ENCODE assay signal across 11 mouse cellular contexts in the genomic region with DNA sequence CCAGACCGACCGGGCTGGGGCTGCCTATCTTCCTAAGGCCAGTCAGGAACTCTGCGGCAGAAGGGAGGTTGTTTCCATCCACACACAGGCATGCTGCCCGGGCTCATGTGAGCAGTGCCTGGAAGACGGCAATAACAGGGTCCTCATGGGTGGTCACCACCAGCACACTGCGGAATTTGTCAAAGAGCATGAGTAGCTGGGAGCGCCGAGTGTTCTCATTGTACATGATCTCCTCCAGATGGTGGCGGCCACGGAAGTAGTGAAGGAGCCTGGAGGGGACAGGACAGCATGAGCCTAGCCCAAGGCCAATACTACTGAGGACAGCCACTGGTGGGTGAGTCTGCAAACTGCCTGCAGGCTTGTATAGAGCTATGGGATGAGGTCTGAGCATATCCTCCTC. TPM values are rescaled to one million over a fixed set of nuclear protein-coding genes. Genes with fewer than 3 reads are reported as not detected.
DNase-seq lines count a peak whose midpoint lies in the region; ATAC-seq and TF ChIP-seq lines count a peak whose summit lies in the region.
"Had no signal": no experiment of that assay in that cellular context is flagged by ENCODE, and none has a peak within 500 bp of the region (broad histone marks: within the 10 kb centered on the region; RNA-seq: fewer than 3 reads in every experiment).

No protein-coding gene starts in this region.

- no peak for DNase-seq in hindbrain, embryonic 10.5 days (ENCODE audit: low spot score)
- peak; percentile 39 for DNase-seq in lung, embryonic 14.5 days
- no peak for DNase-seq in lung, postnatal 36 days
- DNase-seq in cerebellum, adult 9-11 months, result peak; percentile 57
- DNase-seq in thymus, postnatal 14 days, result no peak
- DNase-seq: lung, adult 2 months had no signal

- 0 out of 2 replicates have a peak, but pooled peaks cover 4% of the 10 kb centered on the region for H3K4me1 ChIP-seq in hindbrain, embryonic 10.5 days (replicated peaks)
- H3K4me1 ChIP-seq in hindbrain, embryonic 13.5 days (replicated peaks), result peaks cover 46% of the 10 kb centered on the region
- peaks cover 9% of the 10 kb centered on the region for H3K4me1 ChIP-seq in lung, embryonic 14.5 days (ENCODE audit: insufficient read depth)
- peaks cover 18% of the 10 kb centered on the region for H3K4me1 ChIP-seq in intestine, embryonic 16.5 days (ENCODE audit: control insufficient read depth, insufficient read depth, low read length)
- H3K4me1 ChIP-seq: neural tube, embryonic 12.5 days had no signal

- TF ChIP-seq CTCF in lung, embryonic 14.5 days (IDR thresholded peaks at IDR 0.05; ENCODE audit: low read depth), result no peak

- no peak for ATAC-seq in hindbrain, embryonic 13.5 days (ENCODE audit: low FRiP score)
- ATAC-seq in lung, embryonic 14.5 days (ENCODE audit: insufficient read depth), result peak; percentile 15; the same call in 1 of the 2 replicates
- ATAC-seq in intestine, embryonic 16.5 days, result peak; percentile 40
- ATAC-seq: CD4-positive, CD25-positive, alpha-beta regulatory T cell, adult 4 months; midbrain, embryonic 13.5 days had no signal

- H3K9ac ChIP-seq in hindbrain, embryonic 13.5 days, result no peak overlapping the region
- no peak overlapping the region for H3K9ac ChIP-seq in lung, embryonic 14.5 days
- H3K9ac ChIP-seq in intestine, embryonic 16.5 days (ENCODE audit: low read depth, low read length), result no peak overlapping the region
- H3K9ac ChIP-seq: midbrain, embryonic 13.5 days; neural tube, embryonic 12.5 days had no signal

- no peaks in the 10 kb centered on the region for H3K9me3 ChIP-seq in hindbrain, embryonic 10.5 days
- no peaks in the 10 kb centered on the region for H3K9me3 ChIP-seq in hindbrain, embryonic 13.5 days
- no peaks in the 10 kb centered on the region for H3K9me3 ChIP-seq in lung, embryonic 14.5 days (ENCODE audit: low read depth, low read length)
- no peaks in the 10 kb centered on the region for H3K9me3 ChIP-seq in intestine, embryonic 16.5 days (ENCODE audit: control insufficient read depth, low read length)
- H3K9me3 ChIP-seq: midbrain, embryonic 13.5 days; neural tube, embryonic 12.5 days had no signal

- H3K27ac ChIP-seq in hindbrain, embryonic 10.5 days, result peak overlapping the region; percentile 35; the same call in 1 of the 2 replicates
- no peak overlapping the region for H3K27ac ChIP-seq in hindbrain, embryonic 13.5 days
- no peak overlapping the region for H3K27ac ChIP-seq in lung, embryonic 14.5 days (ENCODE audit: low read depth)
- H3K27ac ChIP-seq in intestine, embryonic 16.5 days (ENCODE audit: low read length), result no peak overlapping the region
- H3K27ac ChIP-seq: midbrain, embryonic 13.5 days; neural tube, embryonic 12.5 days had no signal

- peaks cover 100% of the 10 kb centered on the region for H3K36me3 ChIP-seq in hindbrain, embryonic 10.5 days
- H3K36me3 ChIP-seq in hindbrain, embryonic 13.5 days, result peaks cover 70% of the 10 kb centered on the region
- H3K36me3 ChIP-seq in lung, embryonic 14.5 days (ENCODE audit: insufficient read depth), result peaks cover 86% of the 10 kb centered on the region
- H3K36me3 ChIP-seq in intestine, embryonic 16.5 days (ENCODE audit: control insufficient read depth, insufficient read depth, low read length), result peaks cover 14% of the 10 kb centered on the region; the same call in 1 of the 2 replicates

- WGBS in hindbrain, embryonic 10.5 days, result 86% methylated on average over 10 of the region's 10 CpGs
- 80% methylated on average over 10 of the region's 10 CpGs for WGBS in hindbrain, embryonic 13.5 days
- WGBS in lung, embryonic 14.5 days, result 75% methylated on average over 10 of the region's 10 CpGs
- WGBS in intestine, embryonic 16.5 days, result 80% methylated on average over 10 of the region's 10 CpGs

- H3K27me3 ChIP-seq in hindbrain, embryonic 10.5 days (ENCODE audit: insufficient read depth, poor library complexity, severe bottlenecking), result no peaks in the 10 kb centered on the region
- H3K27me3 ChIP-seq in hindbrain, embryonic 13.5 days, result no peaks in the 10 kb centered on the region
- no peaks in the 10 kb centered on the region for H3K27me3 ChIP-seq in lung, embryonic 14.5 days (ENCODE audit: insufficient read depth, low read length)
- no peaks in the 10 kb centered on the region for H3K27me3 ChIP-seq in intestine, embryonic 16.5 days (replicated peaks; ENCODE audit: control insufficient read depth, insufficient read depth, low read length)
- H3K27me3 ChIP-seq: midbrain, embryonic 13.5 days; neural tube, embryonic 12.5 days had no signal

- H3K4me3 ChIP-seq in hindbrain, embryonic 10.5 days, result no peak overlapping the region
- H3K4me3 ChIP-seq in hindbrain, embryonic 13.5 days, result no peak overlapping the region
- no peak overlapping the region for H3K4me3 ChIP-seq in lung, embryonic 14.5 days (ENCODE audit: low read depth, low read length)
- no peak overlapping the region for H3K4me3 ChIP-seq in intestine, embryonic 16.5 days (ENCODE audit: low read length)
- H3K4me3 ChIP-seq: midbrain, embryonic 13.5 days; neural tube, embryonic 12.5 days had no signal

- H3K4me2 ChIP-seq in hindbrain, embryonic 13.5 days, result no peak overlapping the region
- H3K4me2 ChIP-seq in lung, embryonic 14.5 days, result no peak overlapping the region
- no peak overlapping the region for H3K4me2 ChIP-seq in intestine, embryonic 16.5 days (ENCODE audit: low read depth, low read length)
- H3K4me2 ChIP-seq: midbrain, embryonic 13.5 days; neural tube, embryonic 12.5 days had no signal

RNA-seq across cellular contexts. Expression of a gene that starts 6.5 kb away (rescaled TPM):
- 34.2 and 36.3 TPM in 2 replicates for polyA plus RNA-seq in hindbrain, embryonic 10.5 days (2016; fragmentation: Nextera tagmentation; extraction: Ambion mirVana)
- polyA plus RNA-seq in hindbrain, embryonic 13.5 days (2015; fragmentation: Nextera tagmentation; extraction: Ambion mirVana), result 35.6 and 38.7 TPM in 2 replicates
- polyA plus RNA-seq in lung, embryonic 14.5 days (2014; fragmentation: Nextera tagmentation; extraction: Ambion mirVana), result 39.6 and 42.2 TPM in 2 replicates
- 32.6 and 33.8 TPM in 2 replicates for polyA plus RNA-seq in intestine, embryonic 16.5 days (2015; fragmentation: Nextera tagmentation; extraction: Ambion mirVana)

RNA-seq across cellular contexts. Expression of a gene that starts 10.7 kb away (rescaled TPM):
- 31.3 and 32.9 TPM in 2 replicates for polyA plus RNA-seq in hindbrain, embryonic 10.5 days (2016; fragmentation: Nextera tagmentation; extraction: Ambion mirVana)
- 21.0 and 24.1 TPM in 2 replicates for polyA plus RNA-seq in hindbrain, embryonic 13.5 days (2015; fragmentation: Nextera tagmentation; extraction: Ambion mirVana)
- polyA plus RNA-seq in lung, embryonic 14.5 days (2014; fragmentation: Nextera tagmentation; extraction: Ambion mirVana), result 52.8 and 63.9 TPM in 2 replicates
- 50.3 and 51.5 TPM in 2 replicates for polyA plus RNA-seq in intestine, embryonic 16.5 days (2015; fragmentation: Nextera tagmentation; extraction: Ambion mirVana)

RNA-seq across cellular contexts. Expression of a gene that starts 27.6 kb away (rescaled TPM):
- 97.6 and 103 TPM in 2 replicates for polyA plus RNA-seq in hindbrain, embryonic 10.5 days (2016; fragmentation: Nextera tagmentation; extraction: Ambion mirVana)
- polyA plus RNA-seq in hindbrain, embryonic 13.5 days (2015; fragmentation: Nextera tagmentation; extraction: Ambion mirVana), result 43.7 and 46.9 TPM in 2 replicates
- 62.8 and 71.4 TPM in 2 replicates for polyA plus RNA-seq in lung, embryonic 14.5 days (2014; fragmentation: Nextera tagmentation; extraction: Ambion mirVana)
- polyA plus RNA-seq in intestine, embryonic 16.5 days (2015; fragmentation: Nextera tagmentation; extraction: Ambion mirVana), result 40.7 and 45.6 TPM in 2 replicates

RNA-seq across cellular contexts. Expression of a gene that starts 32.8 kb away (rescaled TPM):
- polyA plus RNA-seq in hindbrain, embryonic 10.5 days (2016; fragmentation: Nextera tagmentation; extraction: Ambion mirVana), result not detected in 2 replicates
- polyA plus RNA-seq in hindbrain, embryonic 13.5 days (2015; fragmentation: Nextera tagmentation; extraction: Ambion mirVana), result not detected in 2 replicates
- polyA plus RNA-seq in lung, embryonic 14.5 days (2014; fragmentation: Nextera tagmentation; extraction: Ambion mirVana), result 0.04 TPM in 1 of 2 replicates, not detected in the other
- 0.02 and 0.11 TPM in 2 replicates for polyA plus RNA-seq in intestine, embryonic 16.5 days (2015; fragmentation: Nextera tagmentation; extraction: Ambion mirVana)
- polyA plus RNA-seq: midbrain, embryonic 13.5 days had no signal

RNA-seq across cellular contexts. Expression of a gene that starts 34.7 kb away (rescaled TPM):
- 41.1 and 45.6 TPM in 2 replicates for polyA plus RNA-seq in hindbrain, embryonic 10.5 days (2016; fragmentation: Nextera tagmentation; extraction: Ambion mirVana)
- 43.5 and 51.8 TPM in 2 replicates for polyA plus RNA-seq in hindbrain, embryonic 13.5 days (2015; fragmentation: Nextera tagmentation; extraction: Ambion mirVana)
- 44.0 and 46.3 TPM in 2 replicates for polyA plus RNA-seq in lung, embryonic 14.5 days (2014; fragmentation: Nextera tagmentation; extraction: Ambion mirVana)
- polyA plus RNA-seq in intestine, embryonic 16.5 days (2015; fragmentation: Nextera tagmentation; extraction: Ambion mirVana), result 28.3 and 34.6 TPM in 2 replicates

Comparison
In these comparisons a context has a peak if more than half of its experiments do, and no peak if none do; other contexts are left out.
1. DNase-seq: peak in lung, embryonic 14.5 days (single experiment) and cerebellum, adult 9-11 months (single experiment); none in hindbrain, embryonic 10.5 days (single experiment), lung, postnatal 36 days (single experiment) and thymus, postnatal 14 days (single experiment).